Mouse (Mus musculus): ENCODE results near the gene Nes.

DNA sequence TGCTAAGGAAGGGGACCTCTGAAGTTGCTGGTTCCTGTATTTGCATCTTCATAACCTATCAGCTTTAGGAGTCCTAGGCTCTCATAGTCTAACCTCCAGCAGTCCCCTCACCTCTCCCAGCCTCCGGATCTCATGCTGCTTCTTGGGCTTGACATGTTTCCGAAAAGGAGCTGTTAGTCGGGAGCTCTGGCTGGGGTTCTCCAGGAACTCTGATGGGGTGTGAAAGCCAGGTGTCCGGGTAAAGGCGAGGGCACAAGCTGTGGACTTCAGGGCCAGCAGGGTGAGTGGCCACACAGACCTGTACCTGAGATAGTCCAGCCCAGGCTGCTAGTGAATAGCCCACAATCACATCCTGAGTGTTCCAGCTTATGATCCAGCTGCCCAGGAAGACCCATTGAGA, 43.4 kb upstream of the Nes start:
- no peak for TF ChIP-seq CTCF (IDR thresholded peaks at IDR 0.05; ENCODE audit: borderline replicate concordance, insufficient read depth, low read depth, low read length)
- TF ChIP-seq POLR2A (IDR thresholded peaks at IDR 0.05; ENCODE audit: borderline replicate concordance, insufficient read depth, low read length): no peak

All from cerebellum, adult 2 months (tissue).